Mouse (Mus musculus): ENCODE results near the gene Prss57. TPM values are rescaled to one million over a fixed set of nuclear protein-coding genes. Genes with fewer than 3 reads are reported as not detected.

Gene Prss57
- polyA plus RNA-seq, 1 experiment from 2014 or later = not detected

GRCm38 (mm10) chr10:79745411-79745810 is 45.4 kb downstream of the Prss57 start:
- H3K4me3 ChIP-seq (ENCODE audit: low read length) = peak overlapping the region; percentile 68; the same call in 1 of the 2 replicates
- no peak overlapping the region for H3K9ac ChIP-seq (ENCODE audit: low read depth, low read length)
- WGBS = 88% methylated on average over 3 of the region's 3 CpGs

GRCm38 (mm10) chr10:79743650-79744365 is 47.0 kb downstream of the Prss57 start:
- no peak for ATAC-seq (ENCODE audit: low FRiP score, low TSS enrichment)
- Histone ChIP-seq H3K9me3 (ENCODE audit: control insufficient read depth, low read length) (peaks cover 26% of the 10 kb centered on the region), H3K4me3 (ENCODE audit: low read length) (no peak overlapping the region), H3K27ac (ENCODE audit: low read depth, low read length) (no peak overlapping the region), H3K4me2 (replicated peaks; ENCODE audit: low read depth, low read length) (no peak overlapping the region), H3K36me3 (ENCODE audit: control insufficient read depth, insufficient read depth, low read length) (peaks cover 54% of the 10 kb centered on the region), H3K4me1 (ENCODE audit: control insufficient read depth, insufficient read depth, low read length) (no peaks in the 10 kb centered on the region), H3K27me3 (ENCODE audit: control insufficient read depth, insufficient read depth, low read length) (no peaks in the 10 kb centered on the region), H3K9ac (ENCODE audit: low read depth, low read length) (no peak overlapping the region)
- WGBS = 92% methylated on average over 15 of the region's 15 CpGs

More at GRCm38 (mm10) chr10:79745411-79745810, 45.4 kb downstream of the Prss57 start:
- Histone ChIP-seq H3K36me3 (ENCODE audit: control insufficient read depth, insufficient read depth, low read length) (peaks cover 38% of the 10 kb centered on the region), H3K4me1 (ENCODE audit: control insufficient read depth, insufficient read depth, low read length) (no peaks in the 10 kb centered on the region), H3K4me2 (replicated peaks; ENCODE audit: low read depth, low read length) (peak overlapping the region; percentile 55), H3K27ac (ENCODE audit: low read depth, low read length) (no peak overlapping the region), H3K27me3 (ENCODE audit: control insufficient read depth, insufficient read depth, low read length) (no peaks in the 10 kb centered on the region), H3K9me3 (ENCODE audit: control insufficient read depth, low read length) (peaks cover 10% of the 10 kb centered on the region; the same call in 1 of the 2 replicates)
- ATAC-seq (ENCODE audit: low FRiP score, low TSS enrichment) = no peak

- 92% methylated on average over 11 of the region's 11 CpGs for WGBS
- no peak for ATAC-seq (ENCODE audit: low FRiP score, low TSS enrichment)
- Histone ChIP-seq H3K9ac (ENCODE audit: low read depth, low read length) (no peak overlapping the region), H3K9me3 (ENCODE audit: control insufficient read depth, low read length) (peaks cover 33% of the 10 kb centered on the region), H3K4me2 (replicated peaks; ENCODE audit: low read depth, low read length) (no peak overlapping the region), H3K27me3 (ENCODE audit: control insufficient read depth, insufficient read depth, low read length) (no peaks in the 10 kb centered on the region), H3K27ac (ENCODE audit: low read depth, low read length) (no peak overlapping the region), H3K4me1 (ENCODE audit: control insufficient read depth, insufficient read depth, low read length) (no peaks in the 10 kb centered on the region), H3K36me3 (ENCODE audit: control insufficient read depth, insufficient read depth, low read length) (peaks cover 60% of the 10 kb centered on the region), H3K4me3 (ENCODE audit: low read length) (no peak overlapping the region)
These were observed 47.6 kb downstream of the Prss57 start for GRCm38 (mm10) chr10:79743161-79743560.

- 77% methylated on average over 11 of the region's 11 CpGs for WGBS
- Histone ChIP-seq H3K27me3 (ENCODE audit: control insufficient read depth, insufficient read depth, low read length) (no peaks in the 10 kb centered on the region), H3K9me3 (ENCODE audit: control insufficient read depth, low read length) (peaks cover 52% of the 10 kb centered on the region)
These were observed 49.9 kb downstream of the Prss57 start for GRCm38 (mm10) chr10:79740863-79741262.

GRCm38 (mm10) chr10:79739234-79739633 is 51.5 kb downstream of the Prss57 start:
- WGBS = 98% methylated on average over 28 of the region's 28 CpGs
- Histone ChIP-seq H3K27me3 (ENCODE audit: control insufficient read depth, insufficient read depth, low read length) (no peaks in the 10 kb centered on the region), H3K27ac (ENCODE audit: low read depth, low read length) (no peak overlapping the region), H3K36me3 (ENCODE audit: control insufficient read depth, insufficient read depth, low read length) (peaks cover 89% of the 10 kb centered on the region), H3K4me1 (ENCODE audit: control insufficient read depth, insufficient read depth, low read length) (no peaks in the 10 kb centered on the region), H3K9ac (ENCODE audit: low read depth, low read length) (no peak overlapping the region), H3K4me2 (replicated peaks; ENCODE audit: low read depth, low read length) (no peak overlapping the region), H3K9me3 (ENCODE audit: control insufficient read depth, low read length) (peaks cover 60% of the 10 kb centered on the region), H3K4me3 (ENCODE audit: low read length) (no peak overlapping the region)
- no peak for ATAC-seq (ENCODE audit: low FRiP score, low TSS enrichment)

More at GRCm38 (mm10) chr10:79740863-79741262, 49.9 kb downstream of the Prss57 start:
- Histone ChIP-seq H3K4me2 (replicated peaks; ENCODE audit: low read depth, low read length) (no peak overlapping the region), H3K27ac (ENCODE audit: low read depth, low read length) (no peak overlapping the region), H3K4me3 (ENCODE audit: low read length) (no peak overlapping the region), H3K36me3 (ENCODE audit: control insufficient read depth, insufficient read depth, low read length) (peaks cover 83% of the 10 kb centered on the region), H3K4me1 (ENCODE audit: control insufficient read depth, insufficient read depth, low read length) (no peaks in the 10 kb centered on the region), H3K9ac (ENCODE audit: low read depth, low read length) (no peak overlapping the region)
- ATAC-seq (ENCODE audit: low FRiP score, low TSS enrichment) = no peak

GRCm38 (mm10) chr10:79738259-79738658 is 52.5 kb downstream of the Prss57 start:
- ATAC-seq (ENCODE audit: low FRiP score, low TSS enrichment) = no peak
- no peaks in the 10 kb centered on the region for H3K27me3 ChIP-seq (ENCODE audit: control insufficient read depth, insufficient read depth, low read length)
- H3K9ac ChIP-seq (ENCODE audit: low read depth, low read length) = no peak overlapping the region
- H3K4me2 ChIP-seq (replicated peaks; ENCODE audit: low read depth, low read length) = no peak overlapping the region
- peaks cover 80% of the 10 kb centered on the region for H3K36me3 ChIP-seq (ENCODE audit: control insufficient read depth, insufficient read depth, low read length)
- no peak overlapping the region for H3K27ac ChIP-seq (ENCODE audit: low read depth, low read length)
- H3K4me3 ChIP-seq (ENCODE audit: low read length) = no peak overlapping the region
- peaks cover 62% of the 10 kb centered on the region for H3K9me3 ChIP-seq (ENCODE audit: control insufficient read depth, low read length)
- 94% methylated on average over 10 of the region's 10 CpGs for WGBS
- no peaks in the 10 kb centered on the region for H3K4me1 ChIP-seq (ENCODE audit: control insufficient read depth, insufficient read depth, low read length)

- WGBS = 72% methylated on average over 14 of the region's 14 CpGs
- Histone ChIP-seq H3K4me3 (ENCODE audit: low read length) (no peak overlapping the region), H3K9me3 (ENCODE audit: control insufficient read depth, low read length) (peaks cover 62% of the 10 kb centered on the region), H3K27me3 (ENCODE audit: control insufficient read depth, insufficient read depth, low read length) (no peaks in the 10 kb centered on the region), H3K4me2 (replicated peaks; ENCODE audit: low read depth, low read length) (no peak overlapping the region), H3K36me3 (ENCODE audit: control insufficient read depth, insufficient read depth, low read length) (peaks cover 66% of the 10 kb centered on the region), H3K27ac (ENCODE audit: low read depth, low read length) (no peak overlapping the region), H3K4me1 (ENCODE audit: control insufficient read depth, insufficient read depth, low read length) (no peaks in the 10 kb centered on the region), H3K9ac (ENCODE audit: low read depth, low read length) (no peak overlapping the region)
- no peak for ATAC-seq (ENCODE audit: low FRiP score, low TSS enrichment)
These were observed 54.1 kb downstream of the Prss57 start for GRCm38 (mm10) chr10:79736706-79737105.

- Histone ChIP-seq H3K36me3 (ENCODE audit: control insufficient read depth, insufficient read depth, low read length) (peaks cover 53% of the 10 kb centered on the region), H3K9me3 (ENCODE audit: control insufficient read depth, low read length) (peaks cover 52% of the 10 kb centered on the region)
- ATAC-seq (ENCODE audit: low FRiP score, low TSS enrichment) = no peak
These were observed 55.4 kb downstream of the Prss57 start for GRCm38 (mm10) chr10:79735361-79735760.

GRCm38 (mm10) chr10:79733847-79734246 is 56.9 kb downstream of the Prss57 start:
- H3K27me3 ChIP-seq (ENCODE audit: control insufficient read depth, insufficient read depth, low read length) = no peaks in the 10 kb centered on the region
- 90% methylated on average over 15 of the region's 15 CpGs for WGBS
- H3K4me1 ChIP-seq (ENCODE audit: control insufficient read depth, insufficient read depth, low read length) = no peaks in the 10 kb centered on the region
- no peak overlapping the region for H3K27ac ChIP-seq (ENCODE audit: low read depth, low read length)
- H3K4me2 ChIP-seq (replicated peaks; ENCODE audit: low read depth, low read length) = no peak overlapping the region
- H3K9me3 ChIP-seq (ENCODE audit: control insufficient read depth, low read length) = peaks cover 37% of the 10 kb centered on the region
- H3K9ac ChIP-seq (ENCODE audit: low read depth, low read length) = no peak overlapping the region
- no peak for ATAC-seq (ENCODE audit: low FRiP score, low TSS enrichment)
- peaks cover 38% of the 10 kb centered on the region for H3K36me3 ChIP-seq (ENCODE audit: control insufficient read depth, insufficient read depth, low read length)
- no peak overlapping the region for H3K4me3 ChIP-seq (ENCODE audit: low read length)

More at GRCm38 (mm10) chr10:79735361-79735760, 55.4 kb downstream of the Prss57 start:
- H3K4me1 ChIP-seq (ENCODE audit: control insufficient read depth, insufficient read depth, low read length) = no peaks in the 10 kb centered on the region
- peak overlapping the region; percentile 12 for H3K4me2 ChIP-seq (replicated peaks; ENCODE audit: low read depth, low read length)
- H3K27me3 ChIP-seq (ENCODE audit: control insufficient read depth, insufficient read depth, low read length) = no peaks in the 10 kb centered on the region
- H3K9ac ChIP-seq (ENCODE audit: low read depth, low read length) = no peak overlapping the region
- no peak overlapping the region for H3K27ac ChIP-seq (ENCODE audit: low read depth, low read length)
- WGBS = 37% methylated on average over 51 of the region's 52 CpGs
- no peak overlapping the region for H3K4me3 ChIP-seq (ENCODE audit: low read length)

Data from kidney, embryonic 14.5 days (tissue).